Mouse (Mus musculus): ENCODE measurements around the gene Ddr2. TPM values are rescaled to one million over a fixed set of nuclear protein-coding genes. Genes with fewer than 3 reads are reported as not detected.

The Ddr2 gene
- total and polyA plus RNA-seq, 3 experiments = 0.04 TPM; not detected in 2

- no peak for DNase-seq (ENCODE audit: low read depth, low spot score)
- no peaks in the 10 kb centered on the region for H3K79me2 ChIP-seq (ENCODE audit: control insufficient read depth, insufficient read depth, low read length, poor library complexity)
- H3K9me3 ChIP-seq (replicated peaks; ENCODE audit: insufficient read depth, low read length) = no peaks in the 10 kb centered on the region
- no peak overlapping the region for H3K4me3 ChIP-seq (ENCODE audit: control insufficient read depth in 1 of 2, insufficient read depth in 1 of 2, low read depth in 2 of 2, low read length in 2 of 2)
- no peak overlapping the region for H3K9ac ChIP-seq (ENCODE audit: control insufficient read depth, low read depth, low read length, poor library complexity, severe bottlenecking)
- no peaks in the 10 kb centered on the region for H3K27me3 ChIP-seq (ENCODE audit: control insufficient read depth in 1 of 2, insufficient read depth in 2 of 2, low read length in 2 of 2)
- H3K4me1 ChIP-seq (ENCODE audit: control insufficient read depth in 1 of 2, insufficient read depth in 2 of 2, low read length in 2 of 2) = no peaks in the 10 kb centered on the region
- TF ChIP-seq JUND (IDR thresholded peaks at IDR 0.05; ENCODE audit: low read depth, low read length) (no peak), UBTF (IDR thresholded peaks at IDR 0.05; ENCODE audit: borderline replicate concordance, insufficient read depth, low read depth, low read length) (no peak), ZNF384 (IDR thresholded peaks at IDR 0.05; ENCODE audit: low read depth, low read length) (no peak), RAD21 (IDR thresholded peaks at IDR 0.05; ENCODE audit: low read depth, low read length) (no peak), ZC3H11A (IDR thresholded peaks at IDR 0.05; ENCODE audit: low read depth, low read length) (no peak), MAZ (IDR thresholded peaks at IDR 0.05; ENCODE audit: low read depth, low read length) (no peak), KAT2A (conservative IDR thresholded peaks at IDR 0.05; ENCODE audit: low read depth, low read length) (no peak), SIN3A (IDR thresholded peaks at IDR 0.05; ENCODE audit: low read length) (no peak), MAX (IDR thresholded peaks at IDR 0.05; ENCODE audit: low read length) (no peak), NRF1 (IDR thresholded peaks at IDR 0.05; ENCODE audit: insufficient read depth, low read depth, low read length, poor library complexity, severe bottlenecking) (no peak), CTCF (IDR thresholded peaks at IDR 0.05 in 2 of 3, conservative IDR thresholded peaks at IDR 0.05 in 1 of 3; ENCODE audit: control insufficient read depth in 1 of 3, insufficient read depth in 1 of 3, low read depth in 2 of 3, low read length in 3 of 3, poor library complexity in 1 of 3, severe bottlenecking in 1 of 3) (no peak), NELFE (IDR thresholded peaks at IDR 0.05; ENCODE audit: low read depth, low read length) (no peak), EP300 (IDR thresholded peaks at IDR 0.05; ENCODE audit: low read depth in 1 of 2, low read length in 2 of 2) (no peak), POLR2AphosphoS2 (IDR thresholded peaks at IDR 0.05; ENCODE audit: low read length) (no peak), MEF2A (IDR thresholded peaks at IDR 0.05; ENCODE audit: extremely low read depth, insufficient replicate concordance, low read depth, low read length, poor library complexity, severe bottlenecking) (no peak)
- no peak overlapping the region for H3K27ac ChIP-seq (ENCODE audit: control insufficient read depth, low read depth, low read length)
- no peaks in the 10 kb centered on the region for H3K36me3 ChIP-seq (ENCODE audit: control insufficient read depth in 1 of 2, insufficient read depth in 2 of 2, low read length in 2 of 2)
Observed at GRCm38 (mm10) chr1:170073768-170074167, 36.8 kb downstream of the Ddr2 start.

DNA sequence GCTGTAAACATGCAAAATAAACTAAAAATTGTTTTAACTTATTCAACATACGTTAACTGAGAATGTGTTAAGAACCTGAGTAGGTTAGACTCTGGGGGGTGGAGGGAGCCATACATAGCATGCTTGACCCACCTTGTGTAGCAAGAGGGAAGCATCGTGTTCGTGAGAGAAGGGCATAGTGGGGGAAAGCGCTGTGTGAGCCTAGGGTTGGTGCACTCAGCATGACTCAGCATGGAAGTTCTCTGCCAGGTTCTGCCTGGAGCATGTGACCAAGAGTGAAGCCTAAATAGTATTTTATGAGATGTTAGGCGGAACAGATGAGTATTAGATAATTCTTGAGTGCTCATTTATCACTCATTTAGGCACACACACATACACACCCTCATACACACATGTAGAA is 41.4 kb downstream of the Ddr2 start:
- Histone ChIP-seq H3K27ac (ENCODE audit: control insufficient read depth, low read depth, low read length) (no peak overlapping the region), H3K9me3 (replicated peaks; ENCODE audit: insufficient read depth, low read length) (no peaks in the 10 kb centered on the region), H3K4me3 (ENCODE audit: control insufficient read depth in 1 of 2, insufficient read depth in 1 of 2, low read depth in 2 of 2, low read length in 2 of 2) (no peak overlapping the region), H3K79me2 (ENCODE audit: control insufficient read depth, insufficient read depth, low read length, poor library complexity) (no peaks in the 10 kb centered on the region), H3K4me1 (ENCODE audit: control insufficient read depth in 1 of 2, insufficient read depth in 2 of 2, low read length in 2 of 2) (no peaks in the 10 kb centered on the region), H3K27me3 (ENCODE audit: control insufficient read depth in 1 of 2, insufficient read depth in 2 of 2, low read length in 2 of 2) (no peaks in the 10 kb centered on the region), H3K36me3 (ENCODE audit: control insufficient read depth in 1 of 2, insufficient read depth in 2 of 2, low read length in 2 of 2) (no peaks in the 10 kb centered on the region), H3K9ac (ENCODE audit: control insufficient read depth, low read depth, low read length, poor library complexity, severe bottlenecking) (no peak overlapping the region)
- TF ChIP-seq USF1 (IDR thresholded peaks at IDR 0.05; ENCODE audit: low read depth, low read length) = peak; percentile 44; the same call in 1 of the 2 replicates
- no peak for TF ChIP-seq USF2 (IDR thresholded peaks at IDR 0.05; ENCODE audit: borderline replicate concordance in 1 of 2, insufficient read depth in 1 of 2, low read depth in 1 of 2, low read length in 2 of 2)
- no peak for DNase-seq (ENCODE audit: low read depth, low spot score)

Measured in MEL (cell line).